Mouse (Mus musculus): ENCODE results near the gene Kctd21.
A peak's percentile ranks its signal among the peaks of the same experiment; 100 is the strongest.

Gene Kctd21

GRCm38 (mm10) chr7:97331726-97332666 is at the start of gene Kctd21, which contains the start of gene Usp35:
Kctd21 (plus strand) TSS chr7:97332327.
Usp35 (minus strand) TSS chr7:97332020.
- peak; percentile 91 for DNase-seq (ENCODE audit: low read depth, low spot score)

GRCm38 (mm10) chr7:97296986-97297385 is 35.1 kb upstream of the Kctd21 start:
- no peak for DNase-seq (ENCODE audit: low read depth, low spot score)

GRCm38 (mm10) chr7:97297466-97297865 is 34.7 kb upstream of the Kctd21 start:
- DNase-seq (ENCODE audit: low read depth, low spot score), result peak; percentile 31

- no peak for DNase-seq (ENCODE audit: low read depth, low spot score)
These were observed 33.8 kb upstream of the Kctd21 start for GRCm38 (mm10) chr7:97298279-97298678.

- no peak for DNase-seq (ENCODE audit: low read depth, low spot score)
These were observed 33.2 kb upstream of the Kctd21 start for GRCm38 (mm10) chr7:97298943-97299342.

GRCm38 (mm10) chr7:97300914-97301313 is 31.2 kb upstream of the Kctd21 start:
- no peak for DNase-seq (ENCODE audit: low read depth, low spot score)

- no peak for DNase-seq (ENCODE audit: low read depth, low spot score)
These were observed 30.8 kb upstream of the Kctd21 start for GRCm38 (mm10) chr7:97301321-97301720.

GRCm38 (mm10) chr7:97302261-97302660 is 29.9 kb upstream of the Kctd21 start:
- no peak for DNase-seq (ENCODE audit: low read depth, low spot score)

GRCm38 (mm10) chr7:97302876-97303275 is 29.3 kb upstream of the Kctd21 start:
- no peak for DNase-seq (ENCODE audit: low read depth, low spot score)

GRCm38 (mm10) chr7:97303614-97304013 is 28.5 kb upstream of the Kctd21 start:
- DNase-seq (ENCODE audit: low read depth, low spot score), result no peak

- no peak for DNase-seq (ENCODE audit: low read depth, low spot score)
These were observed 27.7 kb upstream of the Kctd21 start for GRCm38 (mm10) chr7:97304471-97304870.

GRCm38 (mm10) chr7:97305206-97305605 is 26.9 kb upstream of the Kctd21 start:
- DNase-seq (ENCODE audit: low read depth, low spot score), result no peak

GRCm38 (mm10) chr7:97306813-97307212 is 25.3 kb upstream of the Kctd21 start:
- no peak for DNase-seq (ENCODE audit: low read depth, low spot score)

- no peak for DNase-seq (ENCODE audit: low read depth, low spot score)
These were observed 24.6 kb upstream of the Kctd21 start for GRCm38 (mm10) chr7:97307546-97307945.

- DNase-seq (ENCODE audit: low read depth, low spot score), result no peak
These were observed 22.4 kb upstream of the Kctd21 start for GRCm38 (mm10) chr7:97309461-97310340.

- DNase-seq (ENCODE audit: low read depth, low spot score), result no peak
These were observed 21.8 kb upstream of the Kctd21 start for GRCm38 (mm10) chr7:97310341-97310635.

- no peak for DNase-seq (ENCODE audit: low read depth, low spot score)
These were observed 20.5 kb upstream of the Kctd21 start for GRCm38 (mm10) chr7:97311620-97312019.

- no peak for DNase-seq (ENCODE audit: low read depth, low spot score)
These were observed 19.9 kb upstream of the Kctd21 start for GRCm38 (mm10) chr7:97312196-97312595.

GRCm38 (mm10) chr7:97312856-97313255 is 19.3 kb upstream of the Kctd21 start:
- no peak for DNase-seq (ENCODE audit: low read depth, low spot score)

- no peak for DNase-seq (ENCODE audit: low read depth, low spot score)
These were observed 18.6 kb upstream of the Kctd21 start for GRCm38 (mm10) chr7:97313364-97313995.

GRCm38 (mm10) chr7:97314646-97315045 is 17.5 kb upstream of the Kctd21 start:
- DNase-seq (ENCODE audit: low read depth, low spot score), result no peak

- DNase-seq (ENCODE audit: low read depth, low spot score), result no peak
These were observed 16.5 kb upstream of the Kctd21 start for GRCm38 (mm10) chr7:97315656-97316055.
